Mouse (Mus musculus) urinary bladder, postnatal 14 days (tissue): ENCODE data around the gene Mxi1.

ENCODE experiments used
- DNase-seq: peaks from one replicate; pipeline ENCODE4 v3.0.0; 2021; ENCODE audit warnings: low spot score

Gene Mxi1

DNA sequence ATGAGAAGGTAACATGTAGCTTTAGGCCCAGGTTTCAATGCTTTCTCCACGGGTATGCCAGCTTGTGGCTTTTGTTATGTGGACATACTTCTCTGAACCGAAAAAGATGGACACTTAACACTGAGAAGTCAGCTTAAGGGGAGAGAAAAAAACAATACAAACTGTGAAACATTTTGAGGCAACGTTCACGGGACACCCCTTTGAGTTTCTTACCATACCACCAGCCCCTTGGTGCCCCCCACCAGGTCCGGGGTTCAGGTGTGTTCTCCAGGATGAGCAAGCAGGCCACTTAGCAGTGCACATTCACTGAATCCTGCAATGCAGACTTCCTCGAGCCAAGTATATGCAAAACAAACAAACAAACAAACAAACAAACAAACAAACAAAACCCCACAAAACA lies 14.5 kb downstream of the Mxi1 start:
- DNase-seq: no peak

DNA sequence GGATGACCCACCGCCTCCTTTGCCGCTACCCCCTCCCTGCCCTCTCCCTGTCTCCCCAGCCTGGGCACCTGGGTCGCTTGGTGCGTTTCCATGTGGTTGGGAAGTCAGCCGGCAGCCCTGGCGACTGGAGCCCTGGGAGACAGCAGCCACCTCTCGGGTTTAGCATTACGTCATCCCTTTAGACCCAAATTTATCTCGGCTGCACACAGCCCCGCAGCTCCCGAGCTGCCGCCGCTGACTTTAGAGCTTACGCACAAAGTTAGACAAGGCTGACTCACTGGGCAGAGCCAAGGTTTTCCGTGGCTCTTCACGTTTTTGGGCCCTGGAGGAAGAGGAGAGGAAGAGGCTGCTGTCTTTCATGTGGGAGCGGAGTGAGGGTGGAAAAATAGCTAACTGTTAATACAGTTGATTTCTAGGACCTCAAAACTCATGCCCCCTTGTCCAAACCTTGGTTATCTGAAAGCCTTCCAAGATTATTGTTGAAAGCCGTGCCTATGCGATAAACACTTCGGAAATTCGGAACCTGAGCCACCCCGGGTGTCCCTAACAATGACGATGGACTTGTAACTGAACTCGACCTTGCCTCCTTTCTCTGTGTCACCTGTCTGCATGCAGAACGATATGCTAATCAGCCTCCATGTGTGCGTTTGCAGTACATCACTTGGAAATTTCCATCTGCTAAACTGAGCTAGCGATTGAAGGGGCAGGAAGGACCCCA lies 15.4 kb downstream of the Mxi1 start:
- peak; percentile 49 for DNase-seq

DNA sequence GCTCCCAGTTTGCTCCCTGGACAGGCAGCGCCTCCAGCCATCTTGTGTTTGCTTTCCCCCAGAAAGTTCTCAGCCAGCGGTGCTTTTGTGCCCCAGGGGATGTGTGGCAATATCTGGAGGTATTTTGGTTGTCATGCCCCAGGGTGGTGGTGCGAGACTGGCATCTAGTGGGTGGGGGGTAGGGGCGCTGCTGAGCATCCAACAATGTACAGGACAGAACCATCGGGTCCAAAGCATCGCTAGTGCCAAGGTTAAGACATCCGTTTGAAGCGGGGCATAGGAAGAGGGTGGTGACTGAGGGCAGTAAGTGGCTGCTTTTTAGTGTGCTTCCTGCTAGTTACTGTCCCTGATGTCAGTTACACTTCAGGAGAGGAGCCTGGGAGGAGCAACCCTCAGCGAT lies 17.8 kb downstream of the Mxi1 start:
- DNase-seq: no peak

DNA sequence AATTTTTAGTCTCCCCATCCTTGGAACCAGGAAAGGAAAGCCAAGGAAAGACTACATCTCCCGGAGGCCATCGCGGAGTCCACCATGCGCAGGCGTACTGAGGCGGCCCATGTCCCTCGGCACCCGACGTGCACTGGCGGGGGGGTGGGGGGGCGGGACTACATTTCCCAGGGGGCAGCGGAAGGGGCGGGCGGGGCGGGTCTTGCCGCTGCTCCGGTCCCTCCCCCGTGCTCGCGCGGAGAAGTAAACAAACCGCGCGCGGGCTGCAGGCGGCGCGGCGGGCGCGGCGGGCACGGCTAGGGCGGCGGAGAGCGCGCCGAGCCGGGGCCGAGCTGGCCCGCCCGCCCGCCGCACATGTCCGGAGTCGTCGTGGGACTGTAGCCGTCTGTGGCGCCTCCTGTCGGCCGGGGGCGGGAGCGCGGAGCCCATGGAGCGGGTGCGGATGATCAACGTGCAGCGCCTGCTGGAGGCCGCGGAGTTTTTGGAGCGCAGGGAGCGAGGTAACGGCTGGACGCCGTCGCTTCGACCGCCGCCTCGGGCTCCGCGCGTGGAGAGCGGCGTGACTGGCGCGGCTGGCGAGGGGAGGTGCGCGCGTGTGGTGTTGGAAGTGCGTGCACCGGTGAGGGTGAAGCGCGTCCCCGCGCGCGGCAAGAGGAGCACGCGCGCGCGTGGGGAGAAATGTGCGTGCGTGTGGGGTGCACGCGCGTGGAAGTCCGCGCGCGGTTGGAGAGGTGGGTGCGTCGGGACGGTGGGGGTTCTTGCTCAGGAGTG lies 19.1 kb downstream of the Mxi1 start:
- peak; percentile 93 for DNase-seq

DNA sequence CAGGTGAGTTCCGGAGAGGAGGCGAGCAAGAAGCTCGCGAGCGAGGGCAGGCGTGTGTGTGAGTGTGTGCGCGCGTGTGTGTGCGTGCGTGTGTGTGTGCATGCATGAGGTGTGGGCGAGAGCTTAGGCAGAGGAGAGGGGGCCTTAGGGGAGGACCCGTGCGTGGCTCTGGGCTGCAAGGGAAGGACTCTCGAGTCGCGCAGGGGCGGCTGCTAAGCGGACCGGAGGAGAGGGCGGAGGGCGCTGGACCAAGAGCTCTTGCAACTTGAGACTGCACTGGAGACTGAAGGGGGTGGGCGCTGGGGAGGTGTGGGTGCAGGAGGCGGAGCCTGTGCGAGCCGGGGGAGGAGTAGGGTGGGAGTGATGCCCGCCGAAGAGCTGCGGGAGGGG lies 19.7 kb downstream of the Mxi1 start:
- peak; percentile 81 for DNase-seq

DNA sequence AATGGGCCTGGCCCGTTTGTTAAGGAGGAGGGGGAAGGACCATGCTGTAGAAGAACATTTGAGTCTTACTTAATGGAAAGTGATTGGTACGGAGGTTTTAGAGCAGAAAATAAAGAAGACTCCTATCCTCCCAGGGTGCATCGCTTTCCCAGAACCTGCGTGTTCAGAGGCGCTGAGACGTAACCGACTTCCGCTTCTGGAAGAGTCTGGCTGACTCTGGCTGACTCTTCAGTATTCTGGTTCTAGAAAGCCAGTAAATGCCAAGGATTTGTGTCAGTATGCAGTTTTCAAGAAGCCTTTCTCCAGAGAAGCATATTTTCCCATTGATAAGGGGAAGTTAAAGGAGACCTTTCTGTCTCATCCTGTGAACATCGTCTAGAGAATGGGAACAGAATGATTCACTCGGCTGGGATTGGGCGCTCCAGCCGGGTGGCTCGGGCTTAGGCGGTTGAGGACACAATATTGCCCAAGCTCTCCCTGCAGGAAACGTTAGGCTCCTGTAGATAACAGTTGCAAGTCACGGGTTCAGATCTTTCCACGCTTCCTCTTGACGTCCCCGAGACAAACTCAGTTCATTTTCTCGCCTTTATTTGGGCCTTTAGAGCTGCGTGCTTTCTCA lies 21.7 kb downstream of the Mxi1 start:
- DNase-seq: no peak

DNA sequence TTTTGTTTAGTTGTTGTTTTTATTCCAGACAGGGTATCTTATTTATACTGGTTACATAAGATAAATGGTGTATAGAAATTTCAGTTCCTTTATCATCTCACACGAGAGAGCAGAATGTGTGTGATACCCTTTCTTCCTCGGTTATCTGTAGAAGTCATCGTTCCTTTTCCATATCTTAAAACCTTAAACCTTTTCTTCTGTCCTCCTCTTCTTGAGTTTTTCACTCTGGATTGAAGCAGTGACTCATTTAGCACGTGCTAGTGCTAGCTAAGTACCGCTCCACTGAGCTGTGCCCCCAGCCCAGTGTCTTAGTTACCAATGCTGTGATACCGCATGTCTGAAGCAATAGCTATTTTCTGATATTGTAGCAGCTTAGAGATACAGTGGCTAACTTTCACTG lies 23.4 kb downstream of the Mxi1 start:
- DNase-seq: no peak

DNA sequence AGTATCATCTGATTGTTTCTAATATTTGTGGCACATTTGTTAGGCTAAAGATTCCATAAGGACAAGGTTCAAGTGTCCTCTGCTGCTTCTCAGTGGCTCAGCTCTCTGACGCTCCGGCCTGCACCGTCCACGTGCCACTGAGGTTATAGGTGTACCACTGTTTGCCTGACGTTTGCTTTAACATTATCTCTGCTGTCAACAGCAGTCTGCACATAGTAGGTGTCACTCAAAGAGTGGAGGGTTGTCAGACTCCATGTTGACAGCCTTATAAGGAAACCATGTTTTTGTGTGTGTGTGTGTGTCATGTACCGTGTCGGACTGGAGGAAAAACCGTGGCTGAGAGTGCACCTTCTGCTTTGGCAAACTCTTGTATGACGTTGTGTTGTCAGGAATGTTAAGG lies 24.9 kb downstream of the Mxi1 start:
- DNase-seq: no peak

DNA sequence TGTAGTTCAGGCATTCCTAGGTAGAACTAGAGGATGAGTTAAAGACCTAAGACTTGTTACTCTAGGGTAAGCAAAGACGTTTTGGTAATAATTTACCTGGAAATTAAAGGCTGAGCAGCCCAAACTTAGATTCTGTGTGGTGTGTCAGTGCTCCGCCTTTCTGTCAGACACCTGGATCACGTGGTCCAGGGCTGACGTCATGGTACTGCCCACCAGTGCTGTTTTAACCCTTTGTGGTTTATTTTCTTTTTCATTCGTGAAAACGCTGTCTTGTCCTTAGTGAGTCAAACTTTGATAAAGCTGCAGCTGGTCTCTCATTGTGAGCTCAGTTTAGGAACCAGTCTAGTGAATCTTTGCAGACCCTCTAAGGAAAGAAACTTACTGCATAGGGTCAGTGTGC lies 30.1 kb downstream of the Mxi1 start:
- DNase-seq: no peak

DNA sequence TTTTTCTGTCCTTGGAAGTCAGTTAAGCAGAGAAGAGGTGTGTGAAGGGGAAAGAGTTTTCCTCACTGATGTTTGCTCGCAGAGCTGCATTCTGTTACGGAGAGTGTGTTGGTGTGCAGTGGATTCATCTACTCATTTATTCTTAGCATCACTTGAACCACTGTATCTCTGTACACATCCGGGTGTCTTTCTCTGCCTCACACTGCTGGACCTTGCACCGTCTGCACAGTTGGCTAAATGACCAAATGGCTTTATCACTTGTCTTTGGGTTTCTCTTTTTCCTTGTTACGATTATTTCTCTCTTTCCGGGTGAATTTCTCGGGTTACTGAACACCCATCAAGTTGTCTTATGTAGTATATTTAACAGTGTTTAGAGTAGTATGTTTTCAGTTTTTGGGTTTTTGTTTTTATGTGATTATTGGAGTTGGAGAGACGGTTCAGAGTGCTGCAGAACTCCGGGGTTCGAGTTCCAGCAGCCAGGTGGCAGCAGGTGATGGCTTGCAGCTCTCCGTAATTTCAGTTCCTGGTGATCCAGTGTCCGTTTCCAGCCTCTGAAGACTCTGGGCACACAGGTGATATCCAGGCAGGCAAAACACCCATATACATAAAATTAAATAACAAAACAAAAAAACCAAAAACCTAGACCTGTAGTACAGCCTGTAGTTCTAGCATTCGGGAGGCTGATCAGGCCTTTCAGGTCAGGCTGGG lies 33.0 kb downstream of the Mxi1 start:
- no peak for DNase-seq

DNA sequence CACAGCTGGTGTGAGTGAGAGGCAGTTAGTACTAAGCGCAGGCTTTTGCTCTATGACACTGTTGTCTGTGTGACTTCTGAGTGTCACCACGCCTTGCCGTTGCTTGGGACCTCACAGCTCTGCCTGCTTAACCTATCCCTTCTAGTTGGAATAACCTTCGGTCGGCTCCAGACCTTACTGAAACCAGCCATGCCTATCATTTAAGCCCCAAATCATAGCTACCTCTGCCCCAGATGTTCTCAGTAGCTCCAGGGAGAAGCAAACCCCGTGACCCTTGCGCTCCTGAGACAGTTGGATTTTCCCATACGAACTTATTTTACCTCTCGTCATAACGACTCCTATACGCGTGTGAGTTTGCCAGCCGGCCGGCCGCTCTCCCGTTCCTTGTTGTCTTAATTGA lies 33.7 kb downstream of the Mxi1 start:
- no peak for DNase-seq

DNA sequence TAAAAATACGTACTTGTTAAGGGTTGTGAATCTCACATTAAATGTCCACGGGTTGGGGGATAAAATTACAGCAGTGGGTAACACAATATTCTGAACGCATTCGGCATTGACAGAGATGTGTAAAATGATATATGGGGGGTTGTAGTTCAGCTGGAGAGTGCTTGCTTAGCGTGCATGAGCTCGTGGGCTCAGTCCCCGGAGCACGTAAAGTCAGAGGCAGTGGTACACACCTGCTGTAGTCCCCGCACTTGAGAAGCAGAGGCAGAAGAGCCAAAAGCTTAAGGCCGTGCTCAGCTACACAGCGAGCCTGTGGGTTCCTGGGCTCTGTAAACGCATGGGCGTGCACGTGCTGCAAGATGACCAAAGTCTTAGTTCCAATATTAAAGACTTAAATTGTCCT lies 35.4 kb downstream of the Mxi1 start:
- no peak for DNase-seq

DNA sequence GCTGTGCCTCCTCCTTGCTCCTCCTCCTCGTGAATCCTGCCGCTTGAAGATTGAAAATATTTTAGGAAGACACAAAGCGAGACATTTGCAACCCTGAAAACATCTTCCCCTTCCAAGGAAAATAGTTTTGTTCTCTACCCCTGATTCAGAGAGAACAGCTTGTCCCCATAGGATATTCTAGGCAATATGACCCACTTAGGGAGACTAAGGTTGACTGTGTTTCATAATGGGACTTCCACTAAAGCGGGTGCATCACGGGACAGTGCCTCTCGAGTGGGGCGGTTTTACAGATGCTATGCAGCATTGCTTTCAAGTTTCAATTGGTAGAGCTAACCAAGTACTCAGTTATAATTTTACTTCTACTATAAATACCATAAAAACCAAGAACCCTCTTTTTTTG lies 43.5 kb downstream of the Mxi1 start:
- DNase-seq: no peak

DNA sequence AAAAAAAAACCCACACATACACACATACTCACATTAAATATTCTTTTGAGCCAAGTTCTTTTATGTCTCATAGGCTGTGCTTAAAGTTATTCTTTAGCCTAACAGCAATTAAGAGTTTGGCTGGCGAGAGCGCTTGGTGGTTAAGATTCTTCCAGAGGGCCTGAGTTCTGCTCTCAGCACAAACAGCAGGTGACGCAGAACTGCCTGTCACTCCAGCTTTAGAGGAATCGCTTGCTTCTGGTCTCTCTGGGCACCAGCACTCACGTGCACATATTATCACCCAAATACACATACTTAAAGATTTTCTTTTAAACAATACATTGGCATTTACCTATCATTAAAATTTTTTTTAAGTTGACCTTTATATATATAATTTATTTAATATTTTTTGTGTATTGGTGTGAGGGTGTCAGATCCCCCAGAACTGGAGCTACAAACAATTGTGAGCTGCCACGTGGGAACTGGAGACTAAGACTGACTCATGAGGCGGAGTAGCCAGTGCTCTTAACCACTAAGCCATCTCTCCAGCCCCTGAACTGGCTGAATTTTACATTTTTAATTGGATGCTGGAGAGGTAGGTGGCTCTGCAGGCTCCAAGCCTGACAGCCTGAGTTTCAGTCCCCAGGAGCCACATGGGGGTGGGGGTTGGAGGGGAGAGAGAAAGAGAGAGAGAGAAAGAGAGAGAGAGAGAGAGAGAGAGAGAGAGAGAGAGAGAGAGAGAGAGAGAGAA lies 44.1 kb downstream of the Mxi1 start:
- no peak for DNase-seq

DNA sequence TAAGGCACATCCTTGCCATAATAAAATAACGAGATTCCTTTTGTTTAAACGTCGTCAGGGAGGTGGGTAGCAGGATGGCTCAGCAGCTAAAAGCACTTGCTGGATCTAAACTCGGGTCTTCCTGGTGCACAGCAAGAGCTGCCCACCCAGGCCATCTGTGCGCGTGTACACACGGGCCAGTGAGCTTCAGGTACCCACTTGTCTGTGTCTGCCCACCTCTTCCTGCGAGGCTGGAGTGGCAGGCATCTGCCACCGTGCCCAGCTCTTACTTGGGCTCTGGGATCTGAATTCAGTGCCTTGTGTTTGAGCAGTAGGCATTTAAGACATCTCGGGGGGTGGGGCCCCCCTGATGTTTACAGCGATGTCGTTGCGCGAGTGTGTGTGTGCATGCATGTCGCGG lies 44.7 kb downstream of the Mxi1 start:
- DNase-seq: no peak

DNA sequence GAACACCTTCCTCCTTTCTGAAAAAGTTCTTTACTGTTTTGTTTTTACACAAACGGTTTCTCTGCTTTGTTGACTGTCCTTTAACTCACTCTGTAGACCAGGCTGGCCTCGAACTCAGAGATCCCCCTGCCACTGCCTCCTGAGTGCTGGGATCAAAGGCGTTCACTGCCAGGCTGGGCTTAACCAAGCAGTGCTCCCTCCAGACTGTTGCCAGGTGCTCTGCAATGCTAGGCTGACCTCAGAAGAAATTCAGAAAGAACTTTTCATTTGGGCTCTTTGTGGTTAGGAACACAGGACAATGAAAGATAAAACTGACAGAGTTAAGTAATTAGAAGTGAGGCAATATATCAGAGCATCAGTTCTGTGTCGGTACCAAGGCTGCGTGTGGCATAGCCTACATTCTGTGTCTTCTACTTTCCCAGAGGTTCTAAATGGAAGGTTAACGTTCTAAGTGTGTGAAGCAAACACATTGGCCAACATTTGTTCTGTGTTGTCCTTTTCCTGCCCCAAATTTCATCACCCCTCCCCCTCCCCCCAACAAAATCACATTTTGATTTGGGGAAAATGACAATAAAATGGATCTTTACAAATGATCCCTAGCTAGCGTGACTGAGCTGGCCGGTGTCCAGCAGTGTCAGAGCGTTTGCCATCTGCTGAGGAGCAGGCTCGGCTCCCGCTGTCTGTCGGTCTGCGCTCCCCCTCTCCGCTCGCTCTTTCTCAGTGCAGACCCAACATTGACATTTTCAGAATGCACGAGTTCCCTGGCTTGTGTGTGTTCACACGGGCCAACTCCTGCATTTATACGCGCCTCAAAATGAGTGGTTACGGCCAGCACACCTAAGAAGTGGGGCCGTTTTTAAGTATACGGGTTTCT lies 49.1 kb downstream of the Mxi1 start:
- peak; percentile 44 for DNase-seq

DNA sequence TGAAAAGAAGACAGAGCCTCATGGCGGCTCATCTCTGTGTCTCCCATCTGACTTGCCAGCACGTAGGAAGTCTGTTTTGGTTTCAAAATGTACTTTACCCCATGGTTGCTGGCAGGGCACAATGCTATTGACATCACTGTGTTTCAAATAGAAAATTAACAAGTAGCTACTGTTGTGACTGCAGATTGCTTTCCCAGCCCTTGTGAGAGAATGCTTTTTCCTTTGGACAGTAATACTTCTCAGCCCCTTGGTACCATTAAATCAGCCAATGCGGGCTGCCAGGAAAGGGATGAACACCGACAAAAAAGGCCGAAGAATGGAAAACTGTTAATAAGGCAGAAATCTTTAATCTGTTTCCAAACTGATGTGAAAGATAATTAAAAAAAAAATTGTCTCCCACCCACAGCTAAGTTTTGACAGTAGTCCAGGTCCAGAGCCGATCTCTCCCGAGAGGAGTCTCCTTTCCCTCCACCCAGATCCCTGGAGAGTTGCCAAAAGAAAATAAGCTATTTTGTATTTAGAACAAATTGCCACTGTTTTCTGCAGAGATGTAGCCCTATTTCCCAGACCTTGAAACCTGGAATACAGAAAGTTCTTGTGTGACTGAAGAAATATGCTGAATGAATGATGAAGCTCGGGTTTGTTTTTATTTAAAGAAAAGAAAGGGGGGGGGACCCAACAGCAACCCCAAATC lies 50.1 kb downstream of the Mxi1 start:
- no peak for DNase-seq

DNA sequence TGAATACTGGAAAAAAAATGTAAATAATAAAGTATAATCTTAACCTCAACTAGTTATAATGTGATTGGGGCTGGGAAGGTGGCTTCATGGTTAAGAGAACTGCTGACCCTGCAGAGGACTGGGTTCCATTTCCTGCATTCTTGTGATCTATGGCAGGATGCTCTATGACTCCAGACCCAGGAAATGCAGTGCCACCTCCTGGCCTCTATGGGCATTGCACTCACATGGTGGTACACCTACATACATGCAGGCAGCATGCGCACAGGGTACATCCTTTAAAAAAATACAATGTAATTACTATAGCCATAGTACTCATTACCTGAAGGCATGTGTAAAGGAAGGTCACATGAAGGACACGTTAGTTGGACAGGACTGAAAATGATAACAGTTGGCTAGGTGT lies 52.6 kb downstream of the Mxi1 start:
- no peak for DNase-seq

DNA sequence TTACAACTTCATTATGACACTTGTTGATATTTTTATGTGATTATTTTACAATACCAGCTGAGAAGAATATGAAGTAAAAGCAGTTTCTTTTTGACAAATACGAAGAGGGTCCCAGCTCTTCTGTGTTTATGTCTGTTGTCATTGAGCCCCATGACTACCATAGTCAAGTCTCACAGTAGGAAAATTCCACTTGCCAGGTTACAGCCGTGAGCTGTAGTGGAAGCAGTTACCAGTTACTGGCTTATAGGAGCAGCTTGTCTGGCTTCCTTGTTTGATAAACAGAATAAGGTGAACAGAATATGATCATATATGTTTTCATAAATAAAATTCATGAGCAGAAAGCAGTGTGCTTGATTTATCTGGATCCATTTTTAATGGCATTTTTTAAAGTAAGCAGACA lies 54.2 kb downstream of the Mxi1 start:
- DNase-seq: no peak

DNA sequence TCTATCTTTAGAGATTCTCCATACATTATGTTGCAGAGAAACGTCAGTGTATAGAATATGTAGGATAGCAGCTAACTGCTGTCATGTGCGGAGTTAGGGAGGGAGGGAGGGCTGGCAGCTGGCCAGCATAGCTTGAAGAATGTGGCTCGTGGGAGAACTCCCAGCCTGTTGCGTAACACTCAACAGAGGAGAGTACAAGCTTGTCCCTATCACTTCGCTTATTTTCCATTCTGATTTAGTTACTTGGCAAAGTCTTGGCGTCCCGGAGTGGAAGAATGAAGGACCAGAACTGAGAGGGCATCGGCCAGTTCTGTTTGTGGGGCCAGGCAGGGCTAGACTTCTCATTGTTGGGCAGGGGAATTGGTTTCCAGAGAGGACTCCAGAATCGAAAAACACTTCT lies 54.6 kb downstream of the Mxi1 start:
- DNase-seq: peak; percentile 78
